Mouse (Mus musculus) hindbrain, embryonic 14.5 days (tissue): ENCODE measurements around the gene Trim40. TPM values are rescaled to one million over a fixed set of nuclear protein-coding genes. Genes with fewer than 3 reads are reported as not detected.

ENCODE experiments used
- ATAC-seq: fragments of 200-750 bp; cut with Nextera tagmentation; 2 replicates; pipeline ENCODE4 v1.8.0; 2017; ENCODE audit warnings: moderate number of reproducible peaks, mild to moderate bottlenecking, moderate TSS enrichment, moderate library complexity; ENCODE audit not compliant: low FRiP score
- DNase-seq: peaks from one replicate; pipeline ENCODE4 v3.0.0-alpha.2; 2015; ENCODE audit warnings: low spot score
- H3K27ac ChIP-seq: fragments of 300-500 bp; sonication (generic); 2 replicates; pipeline ENCODE4 v1.5.1; 2014; ENCODE audit warnings: mild to moderate bottlenecking, moderate library complexity
- H3K27me3 ChIP-seq: fragments of 300-500 bp; sonication (generic); 2 replicates; pipeline ENCODE4 v1.6.1; 2014; ENCODE audit warnings: mild to moderate bottlenecking, low read length, mixed read lengths; ENCODE audit not compliant: control insufficient read depth, insufficient read depth
- H3K36me3 ChIP-seq: fragments of 300-500 bp; sonication (generic); replicated peaks from 2 replicates; pipeline ENCODE4 v1.6.1; 2014; ENCODE audit not compliant: control insufficient read depth, insufficient read depth
- H3K4me1 ChIP-seq: fragments of 300-500 bp; sonication (generic); replicated peaks from 2 replicates; pipeline ENCODE4 v1.6.1; 2014; ENCODE audit warnings: antibody characterized with exemption, low read length, mixed read lengths; ENCODE audit not compliant: control insufficient read depth, insufficient read depth
- H3K4me2 ChIP-seq: fragments of 300-500 bp; sonication (generic); replicated peaks from 2 replicates; pipeline ENCODE4 v1.6.1; 2014; ENCODE audit warnings: mild to moderate bottlenecking, moderate library complexity
- H3K4me3 ChIP-seq: fragments of 300-500 bp; sonication (generic); replicated peaks from 2 replicates; pipeline ENCODE4 v1.5.1; 2014; ENCODE audit warnings: mild to moderate bottlenecking, low read length
- H3K9ac ChIP-seq: fragments of 300-500 bp; sonication (generic); 2 replicates; pipeline ENCODE4 v1.6.1; 2014
- H3K9me3 ChIP-seq: fragments of 300-500 bp; sonication (generic); 2 replicates; pipeline ENCODE4 v1.6.1; 2016; ENCODE audit warnings: low read length; ENCODE audit not compliant: control insufficient read depth
- WGBS: fragments of 180-500 bp; shearing (Covaris S2); extraction: QIAGEN DNeasy Blood & Tissue Kit; methylation state at CpG from one replicate; pipeline ENCODE4 v1.1.7; 2014; 5-methylcytosine and 5-hydroxymethylcytosine counted together
- polyA plus RNA-seq: library from polyadenylated mRNA; unstranded; fragments of >200 nt; fragmentation: Nextera tagmentation; extraction: Ambion mirVana; gene quantifications from 2 replicates; pipeline ENCODE4 v1.2.1, GENCODE M21; 2014

Gene Trim40
- polyA plus RNA-seq, 1 experiment from 2014 or later: not detected

- no peaks in the 10 kb centered on the region for H3K36me3 ChIP-seq
- ATAC-seq (no peak), DNase-seq (no peak)
- no peaks in the 10 kb centered on the region for H3K9me3 ChIP-seq
- peaks cover 21% of the 10 kb centered on the region for H3K27me3 ChIP-seq
- no peak overlapping the region for H3K4me3 ChIP-seq
- H3K27ac ChIP-seq: no peak overlapping the region
- H3K4me2 ChIP-seq: no peak overlapping the region
- no peak overlapping the region for H3K9ac ChIP-seq
- 81% methylated on average over 25 of the region's 25 CpGs for WGBS
- H3K4me1 ChIP-seq: no peaks in the 10 kb centered on the region; the same call in 1 of the 2 replicates
Observed at GRCm38 (mm10) chr17:36869955-36870810, 19.7 kb downstream of the Trim40 start.

GRCm38 (mm10) chr17:36869284-36869954, 20.5 kb downstream of the Trim40 start, which contains the start of gene Trim10:
Gene Trim10, plus strand, starts transcription at chr17:36869574.
- no peak within 1 kb of the TSS for H3K4me2 ChIP-seq
- DNase-seq: no peak
- WGBS: 88% methylated on average over 4 of the region's 4 CpGs
- H3K36me3 ChIP-seq: no peaks in the 10 kb centered on the region
- no peaks in the 10 kb centered on the region for H3K9me3 ChIP-seq
- H3K27ac ChIP-seq: no peak within 1 kb of the TSS
- H3K4me1 ChIP-seq: no peaks in the 10 kb centered on the region; the same call in 1 of the 2 replicates
- no peak within 1 kb of the TSS for H3K4me3 ChIP-seq
- ATAC-seq: no peak
- H3K27me3 ChIP-seq: peaks cover 24% of the 10 kb centered on the region
- no peak within 1 kb of the TSS for H3K9ac ChIP-seq

- no peak overlapping the region for H3K27ac ChIP-seq
- H3K36me3 ChIP-seq: no peaks in the 10 kb centered on the region
- H3K9me3 ChIP-seq: no peaks in the 10 kb centered on the region
- DNase-seq: no peak
- H3K4me3 ChIP-seq: no peak overlapping the region
- no peak overlapping the region for H3K4me2 ChIP-seq
- H3K4me1 ChIP-seq: no peaks in the 10 kb centered on the region; the same call in 1 of the 2 replicates
- H3K9ac ChIP-seq: no peak overlapping the region
- 87% methylated on average over 2 of the region's 2 CpGs for WGBS
- ATAC-seq: no peak
- H3K27me3 ChIP-seq: peaks cover 24% of the 10 kb centered on the region
Observed at GRCm38 (mm10) chr17:36868836-36869235, 21.1 kb downstream of the Trim40 start.

GRCm38 (mm10) chr17:36866719-36867527, 23.0 kb downstream of the Trim40 start, which contains the start of gene Trim15:
Gene Trim15, minus strand, starts transcription at chr17:36867210.
- no peaks in the 10 kb centered on the region for H3K36me3 ChIP-seq
- H3K4me1 ChIP-seq: no peaks in the 10 kb centered on the region; the same call in 1 of the 2 replicates
- H3K9me3 ChIP-seq: no peaks in the 10 kb centered on the region
- peak within 1 kb of the TSS; percentile 42 for H3K9ac ChIP-seq
- H3K27me3 ChIP-seq: peaks cover 24% of the 10 kb centered on the region
- DNase-seq (no peak), ATAC-seq (peak; percentile 27; the same call in 1 of the 2 replicates)
- 13% methylated on average over 29 of the region's 29 CpGs for WGBS
- peak within 1 kb of the TSS; percentile 46 for H3K4me2 ChIP-seq
- H3K4me3 ChIP-seq: peak within 1 kb of the TSS; percentile 22
- H3K27ac ChIP-seq: no peak within 1 kb of the TSS

GRCm38 (mm10) chr17:36861680-36862079, 28.2 kb downstream of the Trim40 start:
- no peaks in the 10 kb centered on the region; the same call in 1 of the 2 replicates for H3K4me1 ChIP-seq
- H3K9ac ChIP-seq: no peak overlapping the region
- ATAC-seq (no peak), DNase-seq (no peak)
- peaks cover 39% of the 10 kb centered on the region for H3K36me3 ChIP-seq
- H3K27me3 ChIP-seq: peaks cover 13% of the 10 kb centered on the region; the same call in 1 of the 2 replicates
- 68% methylated on average over 2 of the region's 2 CpGs for WGBS
- H3K4me3 ChIP-seq: no peak overlapping the region
- H3K4me2 ChIP-seq: no peak overlapping the region
- H3K9me3 ChIP-seq: no peaks in the 10 kb centered on the region
- H3K27ac ChIP-seq: no peak overlapping the region

- ATAC-seq (no peak), DNase-seq (no peak)
- Histone ChIP-seq H3K4me2 (no peak overlapping the region), H3K9ac (no peak overlapping the region), H3K27ac (no peak overlapping the region), H3K4me1 (no peaks in the 10 kb centered on the region), H3K36me3 (peaks cover 74% of the 10 kb centered on the region), H3K27me3 (no peaks in the 10 kb centered on the region), H3K9me3 (no peaks in the 10 kb centered on the region), H3K4me3 (no peak overlapping the region)
- 96% methylated on average over 3 of the region's 3 CpGs for WGBS
Observed at GRCm38 (mm10) chr17:36858181-36858580, 31.7 kb downstream of the Trim40 start.

GRCm38 (mm10) chr17:36856236-36856635, 33.7 kb downstream of the Trim40 start:
- no peak for DNase-seq
- Histone ChIP-seq H3K9me3 (no peaks in the 10 kb centered on the region), H3K36me3 (peaks cover 93% of the 10 kb centered on the region), H3K27me3 (no peaks in the 10 kb centered on the region), H3K9ac (no peak overlapping the region), H3K4me3 (no peak overlapping the region), H3K27ac (no peak overlapping the region), H3K4me2 (no peak overlapping the region), H3K4me1 (no peaks in the 10 kb centered on the region)
- 97% methylated on average over 4 of the region's 4 CpGs for WGBS
- no peak for ATAC-seq

GRCm38 (mm10) chr17:36855484-36855883, 34.4 kb downstream of the Trim40 start:
- DNase-seq: no peak
- Histone ChIP-seq H3K27ac (no peak overlapping the region), H3K27me3 (no peaks in the 10 kb centered on the region), H3K4me1 (no peaks in the 10 kb centered on the region), H3K9ac (no peak overlapping the region), H3K4me3 (no peak overlapping the region), H3K9me3 (no peaks in the 10 kb centered on the region), H3K36me3 (peaks cover 100% of the 10 kb centered on the region), H3K4me2 (no peak overlapping the region)
- no peak for ATAC-seq
- WGBS: 97% methylated on average over 3 of the region's 3 CpGs

GRCm38 (mm10) chr17:36851627-36852026, 38.3 kb downstream of the Trim40 start:
- Histone ChIP-seq H3K4me1 (no peaks in the 10 kb centered on the region), H3K9ac (no peak overlapping the region), H3K36me3 (peaks cover 68% of the 10 kb centered on the region), H3K4me2 (no peak overlapping the region), H3K4me3 (no peak overlapping the region), H3K9me3 (no peaks in the 10 kb centered on the region), H3K27ac (no peak overlapping the region), H3K27me3 (no peaks in the 10 kb centered on the region)
- ATAC-seq (no peak), DNase-seq (no peak)
- 91% methylated on average over 5 of the region's 5 CpGs for whole genome bisulfite sequencing
